Mouse (Mus musculus) spleen, postnatal 4 days (tissue): Measurements from ENCODE around the gene Rhox3e.
"Not testable (repeated sequence)": the region's sequence is repeated elsewhere in the genome, so short reads cannot be mapped to it uniquely, and the experiment has no call there.

Experiments
- DNase-seq, 2 experiments: peaks; one replicate each; pipeline ENCODE4 v3.0.0; 2022; ENCODE audit warnings: low spot score in 2 of 2

Rhox3e gene

DNA sequence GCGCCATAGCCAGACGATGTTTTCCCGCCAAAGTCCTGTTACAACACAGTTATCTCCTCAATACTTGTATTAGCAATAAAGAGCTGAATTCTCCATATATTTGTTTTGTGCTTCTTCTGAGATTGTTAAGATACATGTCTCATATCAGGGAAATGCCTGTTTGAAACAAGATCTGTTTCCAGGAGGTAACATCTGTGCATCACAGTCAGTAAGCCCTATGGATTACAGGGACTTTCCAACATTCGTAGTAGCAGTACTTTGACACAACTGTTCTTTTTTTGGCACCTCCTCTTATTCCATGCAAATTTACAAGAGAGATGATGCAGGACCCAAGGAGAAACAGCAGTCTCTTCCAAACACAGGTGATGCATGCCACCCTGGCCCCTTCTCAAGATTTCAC lies at the start of gene Rhox3e:
Gene Rhox3e (plus strand): TSS at position 301 of the 400 bp plus-strand sequence.
- DNase-seq, result not testable (repeated sequence)

DNA sequence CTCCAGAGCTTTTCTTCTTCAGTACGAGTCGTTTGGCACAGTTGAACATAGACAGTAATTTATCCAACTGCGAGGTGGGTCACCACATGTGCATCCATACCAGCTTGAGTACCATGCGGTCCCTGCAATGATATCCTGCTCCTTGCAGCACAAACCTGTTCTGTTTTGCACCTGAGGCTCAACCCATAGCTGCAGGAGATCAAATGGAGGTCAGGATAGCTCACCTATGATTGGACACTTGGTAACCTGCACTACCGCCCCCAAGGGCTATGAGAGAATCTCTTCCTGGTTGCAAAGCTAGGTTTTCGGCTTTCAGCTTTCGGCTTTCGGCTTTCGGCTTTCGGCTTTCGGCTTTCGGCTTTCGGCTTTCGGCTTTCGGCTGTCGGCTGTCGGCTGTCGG lies 27.8 kb upstream of the Rhox3e start, which contains the start of gene Rhox4d:
Gene Rhox4d (plus strand): TSS at position 301 of the 400 bp plus-strand sequence.
- not testable (repeated sequence) for DNase-seq

DNA sequence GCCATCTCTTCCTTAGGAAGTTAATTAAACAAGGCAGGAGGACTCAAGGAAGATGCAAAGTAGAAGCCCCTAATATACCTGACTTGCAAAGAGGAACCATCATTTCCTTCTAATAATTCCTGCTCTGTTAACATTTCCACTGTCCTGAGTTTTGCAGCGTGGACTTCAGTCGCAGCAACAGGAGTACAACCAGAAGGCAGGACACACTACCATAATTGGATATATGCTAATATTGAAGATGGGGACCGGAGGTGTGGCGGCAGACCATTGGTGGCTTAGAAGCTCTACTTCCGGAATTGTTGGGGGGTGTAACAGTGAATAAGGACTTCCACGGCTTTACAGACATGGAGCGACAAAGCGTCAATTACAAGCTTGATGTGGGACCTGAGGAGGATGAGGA lies 11.7 kb upstream of the Rhox3e start, which contains the start of gene Rhox2e:
Gene Rhox2e (plus strand): TSS at position 301 of the 400 bp plus-strand sequence.
- not testable (repeated sequence) for DNase-seq

DNA sequence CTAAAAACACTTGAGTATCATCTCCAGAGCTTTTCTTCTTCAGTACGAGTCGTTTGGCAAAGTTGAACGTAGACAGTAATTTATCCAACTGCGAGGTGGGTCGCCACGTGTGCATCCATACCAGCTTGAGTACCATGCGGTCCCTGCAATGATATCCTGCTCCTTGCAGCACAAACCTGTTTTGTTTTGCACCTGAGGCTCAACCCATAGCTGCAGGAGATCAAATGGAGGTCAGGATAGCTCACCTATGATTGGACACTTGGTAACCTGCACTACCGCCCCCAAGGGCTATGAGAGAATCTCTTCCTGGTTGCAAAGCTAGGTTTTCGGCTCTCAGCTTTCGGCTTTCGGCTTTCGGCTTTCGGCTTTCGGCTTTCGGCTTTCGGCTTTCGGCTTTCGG lies 15.3 kb downstream of the Rhox3e start, which contains the start of gene Rhox4e:
Gene Rhox4e (plus strand): TSS at position 301 of the 400 bp plus-strand sequence.
- DNase-seq, result not testable (repeated sequence)

DNA sequence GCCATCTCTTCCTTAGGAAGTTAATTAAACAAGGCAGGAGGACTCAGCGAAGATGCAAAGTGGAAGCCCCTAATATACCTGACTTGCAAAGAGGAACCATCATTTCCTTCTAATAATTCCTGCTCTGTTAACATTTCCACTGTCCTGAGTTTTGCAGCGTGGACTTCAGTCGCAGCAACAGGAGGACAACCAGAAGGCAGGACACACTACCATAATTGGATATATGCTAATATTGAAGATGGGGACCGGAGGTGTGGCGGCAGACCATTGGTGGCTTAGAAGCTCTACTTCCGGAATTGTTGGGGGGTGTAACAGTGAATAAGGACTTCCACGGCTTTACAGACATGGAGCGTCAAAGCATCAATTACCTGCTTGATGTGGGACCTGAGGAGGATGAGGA lies 29.3 kb downstream of the Rhox3e start, which contains the start of gene Rhox2f:
Gene Rhox2f (plus strand): TSS at position 301 of the 400 bp plus-strand sequence.
- not testable (repeated sequence) for DNase-seq

DNA sequence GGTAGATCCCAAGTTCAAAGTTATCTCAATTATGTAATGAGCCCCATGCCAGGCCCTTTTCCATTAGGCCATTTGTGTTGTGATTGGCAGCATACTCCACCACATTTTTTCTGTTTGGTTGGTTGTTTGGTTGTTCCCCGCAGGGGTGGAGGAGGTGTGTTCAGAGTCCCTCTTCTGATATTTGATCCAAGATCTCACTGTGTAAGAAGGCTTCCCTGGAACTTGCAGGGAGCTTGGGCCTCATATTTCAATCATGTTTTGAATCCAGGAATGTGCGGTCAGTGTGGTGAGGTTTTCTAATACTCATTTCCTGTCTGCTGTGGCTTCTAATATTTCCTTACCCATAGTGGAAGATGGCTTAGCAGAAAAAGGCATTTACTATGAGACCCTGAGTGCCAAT lies 30.8 kb downstream of the Rhox3e start:
- not testable (repeated sequence) for DNase-seq

DNA sequence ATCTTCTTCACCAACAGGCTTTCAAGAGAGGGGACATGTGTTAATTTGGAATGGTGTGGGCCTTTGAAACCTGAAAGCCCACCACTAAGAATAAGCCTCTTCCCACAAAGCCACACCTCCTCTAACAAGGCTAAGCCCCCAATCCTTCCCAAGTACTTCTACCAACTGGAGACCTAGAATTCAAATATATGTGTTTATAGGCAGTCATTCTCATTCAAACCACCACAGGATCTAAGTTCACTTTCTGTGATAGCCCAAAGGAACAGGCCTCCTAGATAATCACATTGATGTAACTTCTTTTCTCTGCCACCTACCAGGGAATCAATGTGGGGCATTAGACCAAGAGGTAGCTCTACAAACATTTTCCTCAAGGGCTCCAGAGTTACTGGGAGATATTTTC lies 38.9 kb downstream of the Rhox3e start, which contains the start of gene Rhox3f:
Gene Rhox3f (plus strand): TSS at position 301 of the 400 bp plus-strand sequence.
- not testable (repeated sequence) for DNase-seq
